Mouse (Mus musculus) liver, embryonic 11.5 days (tissue): Measurements from ENCODE around the gene Sh3d19. TPM values are rescaled to one million over a fixed set of nuclear protein-coding genes. Genes with fewer than 3 reads are reported as not detected.

Experiments
- ATAC-seq: fragments of 200-750 bp; cut with Nextera tagmentation; replicated peaks from 2 replicates; pipeline ENCODE4 v1.8.0; 2017; ENCODE audit warnings: moderate number of reproducible peaks, mild to moderate bottlenecking, moderate TSS enrichment, moderate library complexity; ENCODE audit not compliant: low FRiP score
- DNase-seq: peaks from one replicate; pipeline ENCODE4 v3.0.0-alpha.2; 2017; ENCODE audit warnings: low spot score
- H3K27ac ChIP-seq: fragments of 300-500 bp; sonication (generic); 2 replicates; pipeline ENCODE4 v1.5.1; 2014; ENCODE audit warnings: mild to moderate bottlenecking, low read depth, low read length, control low read depth
- H3K27me3 ChIP-seq: fragments of 300-500 bp; sonication (generic); replicated peaks from 2 replicates; pipeline ENCODE4 v1.6.1; 2014; ENCODE audit warnings: low read length, mixed read lengths; ENCODE audit not compliant: control insufficient read depth, insufficient read depth
- H3K36me3 ChIP-seq: fragments of 300-500 bp; sonication (generic); 2 replicates; pipeline ENCODE4 v1.6.1; 2014; ENCODE audit warnings: mild to moderate bottlenecking, low read length, moderate library complexity, mixed read lengths; ENCODE audit not compliant: control insufficient read depth, insufficient read depth
- H3K4me1 ChIP-seq: fragments of 300-500 bp; sonication (generic); replicated peaks from 2 replicates; pipeline ENCODE4 v1.6.1; 2014; ENCODE audit warnings: low read length, mixed read lengths; ENCODE audit not compliant: control insufficient read depth, insufficient read depth
- H3K4me2 ChIP-seq: fragments of 300-500 bp; sonication (generic); 2 replicates; pipeline ENCODE4 v1.6.1; 2014; ENCODE audit warnings: mild to moderate bottlenecking, control low read depth, moderate library complexity
- H3K4me3 ChIP-seq: fragments of 300-500 bp; sonication (generic); 2 replicates; pipeline ENCODE4 v1.5.1; 2014; ENCODE audit warnings: low read depth, low read length, control low read depth
- H3K9ac ChIP-seq: fragments of 300-500 bp; sonication (generic); 2 replicates; pipeline ENCODE4 v1.6.1; 2014; ENCODE audit warnings: low read depth, low read length, control low read depth
- H3K9me3 ChIP-seq: fragments of 300-500 bp; sonication (generic); 2 replicates; pipeline ENCODE4 v1.6.1; 2016; ENCODE audit warnings: low read length, inconsistent platforms, mixed read lengths; ENCODE audit not compliant: control insufficient read depth
- WGBS: fragments of 180-500 bp; shearing (Covaris S2); extraction: QIAGEN DNeasy Blood & Tissue Kit; methylation state at CpG from one replicate; pipeline ENCODE4 v1.1.7; 2014; 5-methylcytosine and 5-hydroxymethylcytosine counted together
- polyA plus RNA-seq: library from polyadenylated mRNA; unstranded; fragments of >200 nt; fragmentation: Nextera tagmentation; extraction: Ambion mirVana; gene quantifications from 2 replicates; pipeline ENCODE4 v1.2.1, GENCODE M21; 2014

Sh3d19 gene
- polyA plus RNA-seq, result 17.9 and 20.7 TPM in 2 replicates

GRCm38 (mm10) chr3:85970742-85971598 is at the start of gene Sh3d19:
Gene Sh3d19 (plus strand): TSS chr3:85971109.
- no peaks in the 10 kb centered on the region for H3K27me3 ChIP-seq
- H3K4me2 ChIP-seq, result peak within 1 kb of the TSS; percentile 93
- no peaks in the 10 kb centered on the region for H3K9me3 ChIP-seq
- H3K4me3 ChIP-seq, result peak within 1 kb of the TSS; percentile 84
- peaks cover 6% of the 10 kb centered on the region for H3K4me1 ChIP-seq
- under 1% methylated on average over 71 of the region's 73 CpGs for WGBS
- ATAC-seq (peak; percentile 87), DNase-seq (peak; percentile 83)
- H3K27ac ChIP-seq, result peak within 1 kb of the TSS; percentile 58
- H3K9ac ChIP-seq, result peak within 1 kb of the TSS; percentile 80
- no peaks in the 10 kb centered on the region for H3K36me3 ChIP-seq

- no peaks in the 10 kb centered on the region for H3K36me3 ChIP-seq
- no peaks in the 10 kb centered on the region for H3K27me3 ChIP-seq
- no peak overlapping the region for H3K4me3 ChIP-seq
- H3K27ac ChIP-seq, result no peak overlapping the region
- H3K9me3 ChIP-seq, result no peaks in the 10 kb centered on the region
- H3K4me1 ChIP-seq, result no peaks in the 10 kb centered on the region
- H3K4me2 ChIP-seq, result no peak overlapping the region
- no peak overlapping the region for H3K9ac ChIP-seq
- ATAC-seq, result no peak
- no peak for DNase-seq
- 78% methylated on average over 3 of the region's 3 CpGs for WGBS
Measured at GRCm38 (mm10) chr3:85922331-85922730, 48.6 kb upstream of the Sh3d19 start.

DNA sequence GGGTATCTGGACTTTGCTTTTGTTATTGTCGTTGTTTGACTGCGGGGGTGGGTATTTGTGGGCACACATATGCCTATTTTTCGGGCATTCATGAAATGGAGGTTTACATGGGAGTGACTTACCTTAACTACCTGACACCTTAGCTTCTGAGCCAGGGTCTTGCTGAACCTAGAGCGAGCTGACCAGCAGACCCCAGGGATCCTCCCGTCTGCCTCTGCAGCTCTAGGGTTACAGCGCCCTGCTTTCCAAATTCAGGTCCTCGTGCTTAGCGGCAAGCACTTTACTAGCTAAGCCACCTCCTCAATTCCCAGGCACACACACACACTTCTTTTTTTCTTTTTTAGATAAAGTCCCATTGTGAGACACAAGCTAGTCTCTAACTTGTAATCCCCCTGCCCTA is 47.6 kb upstream of the Sh3d19 start:
- no peaks in the 10 kb centered on the region for H3K36me3 ChIP-seq
- H3K9ac ChIP-seq, result no peak overlapping the region
- 78% methylated on average over 8 of the region's 8 CpGs for whole genome bisulfite sequencing
- no peak overlapping the region for H3K27ac ChIP-seq
- DNase-seq (no peak), ATAC-seq (no peak)
- no peak overlapping the region for H3K4me2 ChIP-seq
- no peaks in the 10 kb centered on the region for H3K27me3 ChIP-seq
- H3K4me3 ChIP-seq, result no peak overlapping the region
- H3K4me1 ChIP-seq, result no peaks in the 10 kb centered on the region
- H3K9me3 ChIP-seq, result no peaks in the 10 kb centered on the region

DNA sequence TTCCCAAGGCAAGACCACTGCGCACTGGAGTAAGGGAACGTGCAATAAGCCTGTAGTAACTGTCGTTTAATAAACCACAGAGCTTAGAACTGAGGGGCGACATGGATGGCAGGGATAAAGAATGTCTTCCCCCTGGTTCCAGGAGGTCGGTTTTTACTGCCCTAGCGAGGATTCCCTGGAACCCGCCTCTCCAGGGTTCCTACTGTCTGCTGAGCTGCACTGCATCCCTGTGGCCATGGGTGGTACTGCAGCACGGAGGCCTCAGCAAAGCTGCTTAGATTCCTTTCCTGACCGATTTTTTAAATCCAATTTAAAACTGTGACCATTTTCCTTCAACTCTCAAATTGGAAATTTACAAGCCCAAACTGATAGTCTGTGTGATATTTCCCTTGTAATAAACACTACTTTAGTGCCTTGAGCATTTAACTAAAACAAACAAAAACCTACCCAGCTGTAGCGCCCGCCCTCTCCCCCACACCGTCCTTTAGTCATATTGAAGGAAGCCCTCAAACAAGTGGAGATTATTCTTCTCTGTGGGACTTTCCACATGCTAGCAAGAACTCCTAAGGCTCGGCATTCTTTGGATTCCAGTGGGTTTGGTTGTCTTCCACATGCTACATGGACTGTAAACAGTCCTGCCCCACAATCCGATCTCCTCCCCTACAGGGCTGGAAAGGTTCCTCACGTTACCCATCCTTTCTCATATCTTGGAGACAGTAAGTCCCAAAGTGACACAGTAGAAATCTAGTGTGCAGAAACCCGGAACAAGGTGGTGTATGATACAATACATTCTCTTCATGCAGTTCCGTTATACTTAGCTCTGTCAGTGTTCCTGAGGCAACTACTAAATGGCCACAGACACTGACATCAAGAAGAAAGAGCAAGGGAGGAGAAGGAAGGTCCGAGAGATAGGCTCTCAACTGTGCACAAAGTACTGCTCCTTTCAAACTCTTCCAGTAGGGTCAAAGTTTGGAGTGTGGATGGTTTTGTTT is 46.7 kb upstream of the Sh3d19 start:
- Histone ChIP-seq H3K4me2 (no peak overlapping the region), H3K4me1 (no peaks in the 10 kb centered on the region), H3K9me3 (no peaks in the 10 kb centered on the region), H3K4me3 (no peak overlapping the region), H3K9ac (no peak overlapping the region), H3K27me3 (no peaks in the 10 kb centered on the region), H3K27ac (no peak overlapping the region), H3K36me3 (no peaks in the 10 kb centered on the region)
- 48% methylated on average over 18 of the region's 18 CpGs for WGBS
- peak; percentile 36; the same call in 1 of the 2 replicates for ATAC-seq
- DNase-seq, result peak; percentile 68

DNA sequence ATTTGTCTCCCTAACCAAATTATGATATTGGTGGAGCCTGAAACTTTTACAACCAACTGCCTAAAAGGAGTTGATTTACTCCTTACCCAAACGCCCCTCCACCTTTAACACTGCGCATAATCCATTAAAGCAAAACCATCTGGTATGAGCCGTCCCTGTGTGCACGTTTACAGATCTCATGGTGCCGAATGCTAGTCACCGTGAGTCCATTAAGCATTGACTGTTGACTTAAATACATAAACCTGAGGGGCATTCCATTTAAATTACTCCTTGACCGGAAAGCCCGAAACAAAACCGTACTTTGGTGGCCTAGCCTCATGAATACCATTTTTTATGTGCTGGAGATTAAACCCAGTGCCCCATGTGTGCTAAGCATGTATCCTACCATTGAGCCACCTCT is 43.6 kb upstream of the Sh3d19 start:
- DNase-seq (no peak), ATAC-seq (no peak)
- no peak overlapping the region for H3K4me3 ChIP-seq
- no peaks in the 10 kb centered on the region for H3K36me3 ChIP-seq
- H3K4me1 ChIP-seq, result no peaks in the 10 kb centered on the region
- 77% methylated on average over 9 of the region's 9 CpGs for WGBS
- no peak overlapping the region for H3K9ac ChIP-seq
- H3K9me3 ChIP-seq, result no peaks in the 10 kb centered on the region
- H3K4me2 ChIP-seq, result no peak overlapping the region
- no peak overlapping the region for H3K27ac ChIP-seq
- no peaks in the 10 kb centered on the region for H3K27me3 ChIP-seq

DNA sequence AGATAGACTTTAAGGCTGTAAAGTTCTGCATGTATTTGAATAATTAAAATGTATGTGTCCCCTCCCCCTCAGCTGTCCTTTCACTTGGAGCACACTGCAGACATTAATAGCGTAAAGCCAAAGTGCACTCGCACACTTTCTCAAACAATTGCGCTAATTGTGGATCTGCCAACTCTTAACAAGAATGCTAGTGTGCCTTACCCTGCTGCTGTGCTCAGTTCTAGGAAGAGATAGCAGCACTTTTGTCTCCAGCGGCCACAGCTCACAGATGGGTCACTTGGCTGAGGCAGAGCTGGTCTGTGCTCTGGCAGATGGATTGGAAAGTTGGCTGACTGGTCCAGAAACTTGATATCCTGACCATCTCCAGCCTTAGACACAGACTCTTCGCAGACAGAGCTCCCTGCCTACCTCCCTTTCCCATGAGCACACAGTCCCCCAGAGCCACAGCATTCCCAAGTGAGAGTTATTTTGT is 42.7 kb upstream of the Sh3d19 start:
- no peaks in the 10 kb centered on the region for H3K4me1 ChIP-seq
- no peak overlapping the region for H3K27ac ChIP-seq
- H3K9ac ChIP-seq, result no peak overlapping the region
- no peaks in the 10 kb centered on the region for H3K27me3 ChIP-seq
- WGBS, result 74% methylated on average over 5 of the region's 5 CpGs
- no peak for ATAC-seq
- no peaks in the 10 kb centered on the region for H3K36me3 ChIP-seq
- no peak overlapping the region for H3K4me3 ChIP-seq
- H3K4me2 ChIP-seq, result no peak overlapping the region
- no peaks in the 10 kb centered on the region for H3K9me3 ChIP-seq
- no peak for DNase-seq

- Histone ChIP-seq H3K4me2 (no peak overlapping the region), H3K27ac (no peak overlapping the region), H3K9ac (no peak overlapping the region), H3K4me1 (no peaks in the 10 kb centered on the region), H3K27me3 (no peaks in the 10 kb centered on the region), H3K9me3 (no peaks in the 10 kb centered on the region), H3K4me3 (no peak overlapping the region), H3K36me3 (no peaks in the 10 kb centered on the region)
- ATAC-seq, result no peak
- no peak for DNase-seq
- WGBS, result 82% methylated on average over 5 of the region's 5 CpGs
Measured at GRCm38 (mm10) chr3:85929711-85930110, 41.2 kb upstream of the Sh3d19 start.

GRCm38 (mm10) chr3:85930671-85931255 is 40.1 kb upstream of the Sh3d19 start:
- H3K27me3 ChIP-seq, result no peaks in the 10 kb centered on the region
- WGBS, result 80% methylated on average over 11 of the region's 11 CpGs
- H3K9me3 ChIP-seq, result no peaks in the 10 kb centered on the region

More at GRCm38 (mm10) chr3:85930671-85931255, 40.1 kb upstream of the Sh3d19 start:
- ATAC-seq (no peak), DNase-seq (no peak)
- no peak overlapping the region for H3K27ac ChIP-seq
- H3K36me3 ChIP-seq, result no peaks in the 10 kb centered on the region
- H3K4me2 ChIP-seq, result no peak overlapping the region
- H3K4me3 ChIP-seq, result no peak overlapping the region
- no peak overlapping the region for H3K9ac ChIP-seq
- H3K4me1 ChIP-seq, result no peaks in the 10 kb centered on the region
